Mouse (Mus musculus) kidney, adult 2 months (tissue): ENCODE data around the gene Fbxw8. TPM values are rescaled to one million over a fixed set of nuclear protein-coding genes. Genes with fewer than 3 reads are reported as not detected.

Experiments used
- DNase-seq: peaks from one replicate; pipeline ENCODE4 v3.0.0; 2021
- H3K27ac ChIP-seq: fragments of 200-500 bp; 2 replicates; pipeline ENCODE4 v1.5.1; 2012; ENCODE audit warnings: low read depth, low read length, control low read depth, inconsistent platforms; ENCODE audit not compliant: insufficient read depth
- H3K27me3 ChIP-seq: fragments of 200-500 bp; replicated peaks from 2 replicates; pipeline ENCODE4 v1.6.1; 2012; ENCODE audit warnings: mild to moderate bottlenecking, moderate library complexity, low read length, inconsistent platforms; ENCODE audit not compliant: control insufficient read depth, insufficient read depth
- H3K36me3 ChIP-seq: fragments of 200-500 bp; 2 replicates; pipeline ENCODE4 v1.6.1; 2012; ENCODE audit warnings: mild to moderate bottlenecking, moderate library complexity, low read length, inconsistent platforms; ENCODE audit not compliant: control insufficient read depth, insufficient read depth
- H3K4me1 ChIP-seq: fragments of 200-500 bp; 2 replicates; pipeline ENCODE4 v1.6.1; 2011; ENCODE audit warnings: low read length; ENCODE audit not compliant: control insufficient read depth, insufficient read depth
- H3K4me3 ChIP-seq: fragments of 200-500 bp; 2 replicates; pipeline ENCODE4 v1.5.1; 2011; ENCODE audit warnings: mild to moderate bottlenecking, low read depth, low read length, control low read depth; ENCODE audit not compliant: insufficient read depth
- CTCF ChIP-seq: fragments of 200-500 bp; conservative IDR thresholded peaks from 2 replicates; pipeline ENCODE4 v1.5.1; 2011; ENCODE audit warnings: low read depth, mild to moderate bottlenecking, control low read depth, low read length, moderate library complexity, mixed read lengths; ENCODE audit not compliant: insufficient read depth, insufficient read length
- POLR2A ChIP-seq: fragments of 200-500 bp; IDR thresholded peaks from one replicate; pipeline ENCODE4 v1.6.1; 2011; ENCODE audit warnings: low read depth, low read length, control low read depth
- WGBS: fragments of 180-500 bp; shearing (Covaris S2); methylation state at CpG from one replicate; pipeline ENCODE4 v1.1.7; 2018; 5-methylcytosine and 5-hydroxymethylcytosine counted together
- polyA plus RNA-seq: library from polyadenylated mRNA; depleted of rRNA; stranded (reverse); fragments of >200 nt; gene quantifications from 2 replicates; pipeline ENCODE4 v1.2.3, GENCODE M21; 2012

The Fbxw8 gene
- polyA plus RNA-seq, 1 experiment: 60.8 TPM

DNA sequence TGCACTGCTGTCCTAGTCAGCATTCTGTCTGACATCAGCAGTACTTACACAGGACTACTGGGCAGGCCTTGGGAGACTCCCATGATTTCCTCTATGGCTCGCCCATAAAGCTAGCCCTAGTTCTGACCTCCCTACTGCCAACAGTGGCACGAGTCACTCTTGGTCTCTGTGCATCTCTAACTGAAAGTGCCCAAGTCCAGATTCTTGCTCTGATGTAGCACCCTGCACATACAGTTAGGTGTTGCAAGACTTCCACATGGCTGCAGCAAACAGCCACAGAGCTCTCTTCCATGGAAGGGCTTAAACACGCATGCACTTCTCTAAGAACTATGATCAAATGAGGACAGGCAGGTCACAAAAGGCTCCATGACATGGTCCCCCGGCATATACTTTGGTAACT, 59.4 kb downstream of the Fbxw8 start:
- TF ChIP-seq POLR2A: no peak
- no peak for TF ChIP-seq CTCF
- 86% methylated on average over 4 of the region's 4 CpGs for WGBS
- Histone ChIP-seq H3K4me3 (no peak overlapping the region), H3K4me1 (no peaks in the 10 kb centered on the region), H3K36me3 (no peaks in the 10 kb centered on the region), H3K27me3 (no peaks in the 10 kb centered on the region), H3K27ac (no peak overlapping the region)
- DNase-seq: no peak

DNA sequence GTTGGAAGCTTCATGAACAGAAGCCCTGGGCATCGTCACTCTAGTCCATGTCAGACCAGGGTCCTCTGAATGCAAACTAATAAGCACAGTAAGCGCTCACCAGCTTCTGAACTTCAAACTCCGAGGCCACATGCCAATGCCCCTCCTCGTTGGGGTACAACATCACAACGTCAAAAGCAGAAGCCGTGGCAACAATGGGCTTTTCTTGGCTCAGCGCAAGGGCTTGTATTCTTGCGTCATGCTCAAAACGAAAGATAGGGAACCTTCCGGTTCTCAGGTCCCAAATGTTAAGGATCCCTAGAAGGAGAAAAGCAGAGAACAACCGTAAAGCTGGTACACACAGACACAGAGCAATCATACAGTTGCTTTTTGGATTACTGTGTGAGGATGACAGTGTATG, 59.8 kb downstream of the Fbxw8 start:
- Histone ChIP-seq H3K4me1 (no peaks in the 10 kb centered on the region), H3K27ac (no peak overlapping the region), H3K4me3 (no peak overlapping the region), H3K36me3 (no peaks in the 10 kb centered on the region), H3K27me3 (no peaks in the 10 kb centered on the region)
- DNase-seq: no peak
- 90% methylated on average over 11 of the region's 11 CpGs for WGBS
- TF ChIP-seq POLR2A: no peak
- TF ChIP-seq CTCF: no peak

- no peak for TF ChIP-seq POLR2A
- no peak for TF ChIP-seq CTCF
- WGBS: 81% methylated on average over 11 of the region's 11 CpGs
- no peak overlapping the region for H3K4me3 ChIP-seq
- H3K36me3 ChIP-seq: no peaks in the 10 kb centered on the region
- H3K27ac ChIP-seq: no peak overlapping the region
- no peak for DNase-seq
- H3K4me1 ChIP-seq: no peaks in the 10 kb centered on the region
- no peaks in the 10 kb centered on the region for H3K27me3 ChIP-seq
Observed at GRCm38 (mm10) chr5:118093321-118094035, 61.8 kb downstream of the Fbxw8 start.

- DNase-seq: peak; percentile 44
Observed at GRCm38 (mm10) chr5:118090837-118091236, 64.4 kb downstream of the Fbxw8 start.

DNA sequence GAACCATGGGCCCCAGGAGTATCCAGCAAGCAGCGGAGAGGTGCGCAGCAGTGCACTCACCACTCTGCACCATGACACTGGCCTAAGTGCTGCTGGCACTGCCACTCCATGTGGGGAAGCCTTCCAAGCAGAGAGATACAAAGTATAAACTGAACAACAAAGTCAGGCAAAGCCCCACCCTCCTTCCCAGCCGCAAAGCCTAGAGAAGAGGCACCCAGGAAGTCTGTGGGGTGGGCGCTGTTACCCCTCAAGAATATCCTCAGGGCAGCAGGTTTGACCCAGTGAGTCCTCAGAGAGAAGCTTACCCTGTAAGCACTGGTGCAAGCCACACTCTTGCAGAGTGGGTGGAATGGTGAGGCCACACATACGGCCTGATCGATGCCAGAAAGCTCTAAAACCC, 65.2 kb downstream of the Fbxw8 start:
- no peak for DNase-seq
- Histone ChIP-seq H3K27me3 (no peaks in the 10 kb centered on the region), H3K27ac (no peak overlapping the region), H3K4me1 (no peaks in the 10 kb centered on the region), H3K36me3 (no peaks in the 10 kb centered on the region), H3K4me3 (no peak overlapping the region)
- TF ChIP-seq CTCF (no peak), POLR2A (no peak)
- WGBS: 98% methylated on average over 6 of the region's 6 CpGs

More at GRCm38 (mm10) chr5:118090837-118091236, 64.4 kb downstream of the Fbxw8 start:
- Histone ChIP-seq H3K4me3 (no peak overlapping the region), H3K27ac (no peak overlapping the region), H3K27me3 (no peaks in the 10 kb centered on the region), H3K4me1 (no peaks in the 10 kb centered on the region), H3K36me3 (no peaks in the 10 kb centered on the region)
- TF ChIP-seq POLR2A: no peak
- TF ChIP-seq CTCF: peak; percentile 44
- WGBS: 98% methylated on average over 2 of the region's 2 CpGs

GRCm38 (mm10) chr5:118089102-118089501, 66.2 kb downstream of the Fbxw8 start:
- H3K4me3 ChIP-seq: no peak overlapping the region
- no peaks in the 10 kb centered on the region for H3K36me3 ChIP-seq
- H3K4me1 ChIP-seq: no peaks in the 10 kb centered on the region
- peak; percentile 33 for DNase-seq
- H3K27ac ChIP-seq: no peak overlapping the region
- TF ChIP-seq POLR2A: no peak
- TF ChIP-seq CTCF: no peak
- H3K27me3 ChIP-seq: no peaks in the 10 kb centered on the region
- 50% methylated on average over 7 of the region's 7 CpGs for WGBS

- WGBS: 62% methylated on average over 7 of the region's 7 CpGs
- no peaks in the 10 kb centered on the region for H3K36me3 ChIP-seq
- TF ChIP-seq POLR2A (no peak), CTCF (no peak)
- no peak overlapping the region for H3K4me3 ChIP-seq
- no peak overlapping the region for H3K27ac ChIP-seq
- DNase-seq: no peak
- no peaks in the 10 kb centered on the region for H3K27me3 ChIP-seq
- H3K4me1 ChIP-seq: no peaks in the 10 kb centered on the region
Observed at GRCm38 (mm10) chr5:118086956-118087355, 68.3 kb downstream of the Fbxw8 start.
